Mouse (Mus musculus) MEL (cell line): ENCODE results near the gene Frmpd4. TPM values are rescaled to one million over a fixed set of nuclear protein-coding genes. Genes with fewer than 3 reads are reported as not detected.

Experiments
- DNase-seq: peaks from one replicate; pipeline ENCODE4 v3.0.0; 2011; ENCODE audit warnings: low read depth, low spot score
- H3K27ac ChIP-seq: 2 replicates; pipeline ENCODE4 v1.5.1; 2012; ENCODE audit warnings: low read depth, mild to moderate bottlenecking, control low read depth, low read length, moderate library complexity; ENCODE audit not compliant: control insufficient read depth
- H3K27me3 ChIP-seq, 2 experiments: fragments of 150-350 bp in 1 of 2; sonication (generic) in 1 of 2; 2 replicates each; pipeline ENCODE4 v1.6.1; 2012; ENCODE audit warnings: low read length in 2 of 2, mild to moderate bottlenecking in 2 of 2, improper control_type of control experiment in 1 of 2, moderate library complexity in 1 of 2; ENCODE audit not compliant: insufficient read depth in 2 of 2, control insufficient read depth in 1 of 2
- H3K36me3 ChIP-seq, 2 experiments: 2 replicates each; pipeline ENCODE4 v1.6.1; 2012 to 2014; ENCODE audit warnings: low read length in 2 of 2, improper control_type of control experiment in 1 of 2, inconsistent platforms in 1 of 2, mild to moderate bottlenecking in 1 of 2; ENCODE audit not compliant: insufficient read depth in 2 of 2, control insufficient read depth in 1 of 2
- H3K4me1 ChIP-seq, 2 experiments: fragments of 150-350 bp in 1 of 2; sonication (generic) in 1 of 2; 2 replicates each; pipeline ENCODE4 v1.6.1; 2012; ENCODE audit warnings: low read length in 2 of 2, improper control_type of control experiment in 1 of 2, mild to moderate bottlenecking in 1 of 2; ENCODE audit not compliant: insufficient read depth in 2 of 2, control insufficient read depth in 1 of 2
- H3K4me3 ChIP-seq, 2 experiments: fragments of 150-350 bp in 1 of 2; sonication (generic) in 1 of 2; 2 replicates each; pipeline ENCODE4 v1.5.1; 2012; ENCODE audit warnings: low read depth in 2 of 2, low read length in 2 of 2, mild to moderate bottlenecking in 2 of 2, moderate library complexity in 2 of 2, control low read depth in 1 of 2, improper control_type of control experiment in 1 of 2; ENCODE audit not compliant: control insufficient read depth in 1 of 2, insufficient read depth in 1 of 2
- H3K79me2 ChIP-seq: 2 replicates; pipeline ENCODE4 v1.6.1; 2012; ENCODE audit warnings: mild to moderate bottlenecking, low read length, moderate library complexity; ENCODE audit not compliant: control insufficient read depth, poor library complexity, insufficient read depth
- H3K9ac ChIP-seq: 2 replicates; pipeline ENCODE4 v1.6.1; 2012; ENCODE audit warnings: low read depth, mild to moderate bottlenecking, control low read depth, low read length, moderate library complexity; ENCODE audit not compliant: control insufficient read depth, poor library complexity, severe bottlenecking
- H3K9me3 ChIP-seq: fragments of 150-350 bp; sonication (generic); replicated peaks from 2 replicates; pipeline ENCODE4 v1.6.1; 2012; ENCODE audit warnings: mild to moderate bottlenecking, low read length, improper control_type of control experiment, moderate library complexity; ENCODE audit not compliant: insufficient read depth
- E2F4 ChIP-seq: IDR thresholded peaks from 2 replicates; pipeline ENCODE4 v1.6.1; 2011; ENCODE audit warnings: low read depth, low read length, improper control_type of control experiment, borderline replicate concordance
- GABPA ChIP-seq: IDR thresholded peaks from 2 replicates; pipeline ENCODE4 v1.6.1; 2012; ENCODE audit warnings: low read depth, mild to moderate bottlenecking, inconsistent platforms, low read length, improper control_type of control experiment, moderate library complexity
- KAT2A ChIP-seq: conservative IDR thresholded peaks from 2 replicates; pipeline ENCODE4 v1.6.1; 2012; ENCODE audit warnings: low read depth, low read length, improper control_type of control experiment, inconsistent platforms
- MAFK ChIP-seq: IDR thresholded peaks from 2 replicates; pipeline ENCODE4 v1.6.1; 2011; ENCODE audit warnings: low read depth, mild to moderate bottlenecking, low read length, improper control_type of control experiment, borderline replicate concordance
- MAZ ChIP-seq: IDR thresholded peaks from 2 replicates; pipeline ENCODE4 v1.6.1; 2012; ENCODE audit warnings: low read depth, mild to moderate bottlenecking, inconsistent platforms, low read length, improper control_type of control experiment
- MEF2A ChIP-seq: IDR thresholded peaks from 2 replicates; pipeline ENCODE4 v1.6.1; 2014; ENCODE audit warnings: low read depth, mild to moderate bottlenecking, inconsistent platforms, low read length, improper control_type of control experiment; ENCODE audit not compliant: poor library complexity, insufficient replicate concordance, severe bottlenecking; ENCODE audit errors: extremely low read depth
- MYC ChIP-seq: IDR thresholded peaks from 2 replicates; pipeline ENCODE4 v1.6.1; 2011; ENCODE audit warnings: low read depth, mild to moderate bottlenecking, low read length, improper control_type of control experiment, moderate library complexity
- NELFE ChIP-seq: IDR thresholded peaks from 2 replicates; pipeline ENCODE4 v1.6.1; 2011; ENCODE audit warnings: low read depth, low read length, improper control_type of control experiment
- POLR2AphosphoS2 ChIP-seq: IDR thresholded peaks from 2 replicates; pipeline ENCODE4 v1.6.1; 2011; ENCODE audit warnings: low read length, improper control_type of control experiment
- RCOR1 ChIP-seq: IDR thresholded peaks from 2 replicates; pipeline ENCODE4 v1.6.1; 2012; ENCODE audit warnings: low read depth, mild to moderate bottlenecking, inconsistent platforms, low read length, improper control_type of control experiment
- TBP ChIP-seq: IDR thresholded peaks from 2 replicates; pipeline ENCODE4 v1.8.0; 2011; ENCODE audit warnings: low read depth, low read length, improper control_type of control experiment
- USF1 ChIP-seq: IDR thresholded peaks from 2 replicates; pipeline ENCODE4 v1.6.1; 2014; ENCODE audit warnings: low read depth, mild to moderate bottlenecking, inconsistent platforms, low read length, improper control_type of control experiment, moderate library complexity
- USF2 ChIP-seq, 2 experiments: IDR thresholded peaks; 2 replicates each; pipeline ENCODE4 v1.6.1; 2011 to 2012; ENCODE audit warnings: improper control_type of control experiment in 2 of 2, low read length in 2 of 2, borderline replicate concordance in 1 of 2, inconsistent platforms in 1 of 2, low read depth in 1 of 2, mild to moderate bottlenecking in 1 of 2; ENCODE audit not compliant: insufficient read depth in 1 of 2
- ZC3H11A ChIP-seq: IDR thresholded peaks from 2 replicates; pipeline ENCODE4 v1.6.1; 2012; ENCODE audit warnings: low read depth, mild to moderate bottlenecking, inconsistent platforms, low read length, improper control_type of control experiment
- ZKSCAN1 ChIP-seq: IDR thresholded peaks from 2 replicates; pipeline ENCODE4 v1.6.1; 2012; ENCODE audit warnings: low read depth, mild to moderate bottlenecking, inconsistent platforms, low read length, improper control_type of control experiment, moderate library complexity
- ZNF384 ChIP-seq: IDR thresholded peaks from 2 replicates; pipeline ENCODE4 v1.6.1; 2012; ENCODE audit warnings: low read depth, mild to moderate bottlenecking, inconsistent platforms, low read length, improper control_type of control experiment
- polyA plus RNA-seq, 2 experiments: library from polyadenylated mRNA; stranded (reverse) in 1 of 2; unstranded in 1 of 2; fragments of >175 nt in 1 of 2; fragments of >200 nt in 1 of 2; gene quantifications; 2 replicates each; pipeline versions ENCODE4 v1.2.1 to v1.2.4; 2012; ENCODE audit warnings: low replicate concordance in 2 of 2, low read depth in 1 of 2; ENCODE audit not compliant: insufficient read length in 2 of 2, insufficient read depth in 1 of 2, missing spikeins in 1 of 2
- total RNA-seq: library from RNA; depleted of rRNA; stranded (reverse); fragments of 300-350 nt; gene quantifications from 2 replicates; pipeline ENCODE4 v1.2.3, GENCODE M21; 2012

The Frmpd4 gene
- total and polyA plus RNA-seq, 3 experiments = 0.11 to 0.77 TPM; not detected in 1

GRCm38 (mm10) chrX:167483409-167484177, 1093.4 kb downstream of the Frmpd4 start:
- TF ChIP-seq NELFE (no peak), TBP (no peak), MAZ (no peak)
- H3K36me3 ChIP-seq = no peaks in the 10 kb centered on the region; a peak in 1 of 4 replicates
- no peaks in the 10 kb centered on the region for H3K79me2 ChIP-seq
- H3K9ac ChIP-seq = no peak overlapping the region
- DNase-seq = peak; percentile 10
- H3K27ac ChIP-seq = no peak overlapping the region
- H3K4me1 ChIP-seq = no peaks in the 10 kb centered on the region
- peaks cover 0 to 2% of the 10 kb centered on the region in 2 experiments; a peak in 2 of 4 replicates for H3K27me3 ChIP-seq
- no peaks in the 10 kb centered on the region for H3K9me3 ChIP-seq
- H3K4me3 ChIP-seq = no peak overlapping the region

- Histone ChIP-seq H3K9me3 (no peaks in the 10 kb centered on the region), H3K9ac (no peak overlapping the region), H3K27ac (no peak overlapping the region), H3K4me3 (no peak overlapping the region), H3K27me3 (peaks cover 12 to 13% of the 10 kb centered on the region in 2 experiments), H3K36me3 (no peaks in the 10 kb centered on the region), H3K4me1 (no peaks in the 10 kb centered on the region), H3K79me2 (no peaks in the 10 kb centered on the region)
- DNase-seq = no peak
- no peak for TF ChIP-seq USF1
Measured at GRCm38 (mm10) chrX:167477636-167478035, 1099.4 kb downstream of the Frmpd4 start.

- Histone ChIP-seq H3K9ac (no peak overlapping the region), H3K27ac (no peak overlapping the region), H3K79me2 (no peaks in the 10 kb centered on the region), H3K27me3 (peaks cover 0 to 4% of the 10 kb centered on the region in 2 experiments; a peak in 1 of 4 replicates), H3K4me1 (no peaks in the 10 kb centered on the region), H3K4me3 (no peak overlapping the region), H3K36me3 (no peaks in the 10 kb centered on the region), H3K9me3 (no peaks in the 10 kb centered on the region)
- TF ChIP-seq ZKSCAN1 = no peak
- TF ChIP-seq E2F4 = no peak
- no peak for TF ChIP-seq MAFK
- TF ChIP-seq ZNF384 = no peak
- TF ChIP-seq GABPA = no peak
- no peak for TF ChIP-seq MEF2A
- no peak for TF ChIP-seq USF1
- no peak for TF ChIP-seq ZC3H11A
- no peak for TF ChIP-seq USF2 (IDR thresholded peaks at IDR 0.05; ENCODE audit: borderline replicate concordance in 1 of 2, insufficient read depth in 1 of 2, low read depth in 1 of 2, low read length in 2 of 2)
- TF ChIP-seq MYC = no peak
- no peak for TF ChIP-seq KAT2A
- no peak for TF ChIP-seq RCOR1
- no peak for TF ChIP-seq POLR2AphosphoS2
- DNase-seq = peak; percentile 0
Measured at GRCm38 (mm10) chrX:167434883-167435282, 1142.1 kb downstream of the Frmpd4 start.
